Mouse (Mus musculus) layer of hippocampus, adult 18-20 months (tissue): ENCODE measurements at regions not wholly inside any gene's neighbourhood (a gene's known extent, or its start where the extent isn't known, plus 50 kb on each side); places are given as distances from the start of the nearest gene placed in this dataset.

Experiments used
- DNase-seq, 2 experiments: peaks; one replicate each; pipeline ENCODE4 v3.0.0; 2022; ENCODE audit warnings: low spot score in 2 of 2

- DNase-seq: no peak
These were observed 308.1 kb upstream of the Tmem132c start for GRCm38 (mm10) chr5:126933466-126933865.

DNA sequence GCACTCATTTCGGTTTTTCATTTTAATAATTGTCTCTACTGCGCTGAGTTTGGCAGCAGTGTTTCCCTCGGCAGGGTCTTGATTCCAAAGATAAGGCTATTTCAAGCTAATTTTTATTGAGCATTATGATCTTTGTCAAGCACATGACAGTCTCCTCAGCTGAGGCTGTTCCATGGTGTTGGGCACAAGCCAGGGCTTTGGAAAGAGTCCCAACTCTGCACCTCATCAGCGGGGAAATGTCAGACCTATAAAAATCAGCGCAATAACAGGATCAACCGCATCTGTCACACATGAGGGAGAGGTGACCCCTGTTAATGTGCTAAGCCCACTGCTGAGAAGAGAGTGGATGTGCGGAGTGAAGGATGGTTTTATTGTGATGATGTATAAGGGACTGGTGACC, 296.7 kb upstream of the Tmem132c start:
- peak; percentile 32 to 63 for DNase-seq

GRCm38 (mm10) chr5:126954189-126954588, 287.4 kb upstream of the Tmem132c start:
- no peak for DNase-seq

- no peak for DNase-seq
These were observed 287.0 kb upstream of the Tmem132c start for GRCm38 (mm10) chr5:126954634-126955033.

DNA sequence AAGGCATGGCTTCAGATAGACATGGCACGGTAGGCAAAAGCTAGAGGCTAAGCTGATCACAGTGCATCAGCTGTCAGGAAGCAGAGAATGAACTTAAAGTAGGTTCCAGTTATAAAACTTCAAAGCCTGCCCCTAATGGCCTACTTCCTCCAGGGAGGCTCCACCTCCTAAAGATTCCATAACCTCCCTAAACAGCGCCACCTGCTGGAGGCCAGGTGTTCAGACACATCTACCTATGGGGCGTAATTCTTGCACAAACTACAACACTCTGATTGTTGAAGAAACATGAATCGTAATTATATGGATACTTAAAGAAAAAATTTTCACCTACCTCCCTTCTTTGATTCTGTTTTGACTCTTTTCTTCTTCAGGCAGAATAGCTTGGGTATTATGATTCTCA, 277.0 kb upstream of the Tmem132c start:
- DNase-seq: no peak

DNA sequence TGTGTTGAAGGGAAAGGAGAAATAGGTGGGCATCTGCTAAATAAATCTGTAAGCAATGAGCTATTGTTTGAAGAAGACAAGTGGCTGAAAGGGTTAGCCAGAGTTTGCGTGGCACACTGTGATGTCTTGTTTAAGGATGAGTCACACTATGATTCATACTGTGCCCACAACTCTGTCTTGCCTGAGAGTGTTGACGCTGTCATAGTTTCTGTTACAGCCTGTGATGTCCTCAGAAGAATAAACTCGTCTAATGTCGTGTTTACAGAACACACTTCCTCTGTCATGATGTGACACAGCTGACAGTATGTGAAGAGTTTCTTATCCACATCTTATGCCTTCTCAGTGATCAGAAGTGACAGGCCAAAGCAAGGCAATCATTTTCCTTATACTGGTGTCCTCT, 274.5 kb upstream of the Tmem132c start:
- peak in 1 of 2 experiments; percentile 28 for DNase-seq

DNA sequence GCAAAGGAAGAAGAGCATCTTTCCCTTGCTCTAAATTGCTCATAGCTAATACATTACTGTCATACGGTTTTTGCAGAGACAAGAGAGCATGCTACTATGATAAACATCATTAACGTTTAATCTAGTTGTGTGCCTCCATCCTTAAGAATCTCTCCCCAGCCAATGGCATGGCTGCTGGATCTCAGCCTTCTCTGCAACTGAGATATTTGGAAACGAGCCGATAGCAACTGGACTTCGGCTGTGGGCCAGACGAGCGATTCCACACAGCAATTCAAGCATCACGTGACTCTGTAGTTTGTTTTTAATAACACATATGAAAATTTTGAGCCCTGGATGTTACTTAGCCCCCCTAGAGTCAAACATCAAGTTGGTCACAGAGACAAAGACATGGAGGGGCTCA, 272.2 kb upstream of the Tmem132c start:
- DNase-seq: no peak

- DNase-seq: no peak
These were observed 270.3 kb upstream of the Tmem132c start for GRCm38 (mm10) chr5:126971284-126971683.

- DNase-seq: no peak
These were observed 269.6 kb upstream of the Tmem132c start for GRCm38 (mm10) chr5:126971981-126972380.

- peak in 1 of 2 experiments; percentile 28 for DNase-seq
These were observed 268.2 kb upstream of the Tmem132c start for GRCm38 (mm10) chr5:126973425-126973824.

DNA sequence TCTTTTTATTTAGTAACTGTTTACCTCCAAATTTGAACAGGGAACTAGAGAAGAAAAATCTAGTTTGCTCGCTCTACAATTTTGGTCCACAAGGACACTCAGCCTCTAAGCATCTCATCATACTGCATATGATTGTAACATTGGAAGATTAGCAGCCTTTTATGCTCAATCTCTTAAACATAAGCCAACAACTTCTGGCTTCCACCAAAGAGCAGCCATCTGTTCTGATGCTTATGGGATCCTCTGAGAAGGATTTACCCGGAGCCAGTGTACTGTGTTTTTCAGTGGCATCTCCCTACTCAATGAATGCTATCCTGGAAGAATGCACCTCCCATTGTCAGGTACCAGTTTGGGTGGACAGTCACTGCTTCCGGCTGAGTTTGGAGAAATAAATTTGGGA, 267.0 kb upstream of the Tmem132c start:
- peak in 1 of 2 experiments; percentile 66 for DNase-seq

DNA sequence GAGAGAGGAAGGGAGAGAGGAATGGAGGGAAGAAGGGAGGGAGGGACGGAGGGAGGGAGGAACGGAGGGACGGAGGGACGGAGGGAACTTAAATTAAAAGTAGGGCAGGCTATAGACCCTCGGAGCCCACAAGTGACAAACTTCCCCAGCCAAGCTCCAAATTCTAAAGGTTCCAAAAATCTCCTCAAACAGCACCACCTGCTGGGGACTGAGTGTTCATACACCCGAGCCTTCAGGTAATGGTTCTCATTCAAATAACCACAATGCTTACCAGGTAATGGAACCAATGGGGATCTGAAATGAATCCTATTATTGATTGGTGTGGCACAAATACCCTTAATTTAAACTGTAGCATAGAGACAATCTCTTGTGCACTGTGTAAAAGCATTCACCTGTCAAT, 246.0 kb upstream of the Tmem132c start:
- no peak for DNase-seq

- no peak for DNase-seq
These were observed 227.4 kb upstream of the Tmem132c start for GRCm38 (mm10) chr5:127014166-127014565.

DNA sequence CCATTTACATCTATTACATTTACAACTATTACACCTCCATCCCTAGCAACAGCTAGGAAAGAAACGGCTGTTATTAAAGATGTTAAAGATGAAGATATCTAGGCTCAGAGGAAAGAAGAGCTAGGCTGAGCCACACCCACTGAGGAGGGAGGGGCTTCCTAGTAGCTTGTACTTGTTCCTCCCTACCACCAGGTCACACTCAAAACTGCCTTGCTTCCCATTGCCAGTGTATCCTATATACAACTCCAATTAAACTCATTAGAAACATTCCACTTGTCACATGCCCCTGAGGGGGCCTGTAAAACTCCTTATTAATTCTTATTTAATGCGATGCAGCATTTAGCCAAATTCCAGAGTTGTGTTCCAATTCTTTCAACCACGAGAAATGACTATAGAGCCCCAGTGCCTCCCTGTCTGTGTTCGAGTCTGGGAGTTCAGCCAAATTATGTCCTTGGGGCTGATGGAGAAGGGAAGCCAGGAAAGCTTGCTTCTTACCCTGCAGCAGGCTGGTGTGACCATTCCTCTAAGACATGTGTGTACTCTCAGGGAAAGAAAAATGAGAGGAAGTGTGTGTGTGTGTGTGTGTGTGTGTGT, 225.0 kb upstream of the Tmem132c start:
- no peak for DNase-seq

- DNase-seq: no peak
These were observed 223.6 kb upstream of the Tmem132c start for GRCm38 (mm10) chr5:127017971-127018370.

GRCm38 (mm10) chr5:127036472-127036871, 205.1 kb upstream of the Tmem132c start:
- no peak for DNase-seq

DNA sequence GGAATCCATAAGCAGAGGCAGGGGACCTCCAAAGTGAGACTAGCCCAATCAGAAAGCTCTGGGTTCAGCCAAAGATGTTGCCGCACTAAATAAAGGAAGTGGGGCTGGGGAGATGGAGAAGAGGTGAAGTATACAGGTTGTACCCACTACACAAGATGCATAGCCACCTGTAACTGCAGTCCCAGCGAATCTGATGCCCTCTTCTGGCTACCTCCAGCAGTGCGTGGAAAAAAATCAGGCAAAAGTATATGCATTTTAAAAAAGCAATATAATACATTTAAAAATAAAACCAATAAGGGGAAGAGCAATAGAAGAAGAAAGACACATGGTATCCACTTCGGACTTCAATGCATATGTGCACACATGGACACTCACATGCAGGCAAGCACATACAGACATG, 183.8 kb upstream of the Tmem132c start:
- DNase-seq: no peak

DNA sequence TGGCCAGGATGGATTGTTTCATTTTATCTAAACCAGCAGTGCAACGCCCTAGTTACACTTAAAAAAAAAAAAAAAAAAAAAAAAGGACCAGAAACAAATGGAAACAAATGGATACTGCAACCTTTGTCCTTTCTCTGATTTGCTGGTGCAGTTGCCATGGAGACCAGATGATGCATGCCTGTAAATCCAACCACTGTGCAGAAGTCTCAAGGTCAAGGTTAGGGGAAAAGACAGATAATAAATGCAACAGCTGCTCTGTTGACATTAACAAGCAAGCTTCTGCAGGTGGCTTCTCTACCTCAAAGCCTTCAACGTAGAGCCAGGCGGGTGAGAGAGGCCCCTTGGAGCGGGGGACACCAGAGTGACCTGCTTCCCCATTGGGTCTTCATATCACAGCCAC, 167.3 kb upstream of the Tmem132c start:
- no peak for DNase-seq
